8 mouse cellular contexts compared by ENCODE assay signal in genomic region chr8:105264024-105264982, GRCm38 (mm10). TPM values are rescaled to one million over a fixed set of nuclear protein-coding genes. Genes with fewer than 3 reads are reported as not detected.
DNase-seq lines count a peak whose midpoint lies in the region; TF ChIP-seq lines count a peak whose summit lies in the region.

Tradd (minus strand) TSS chr8:105264609.
Fbxl8 (plus strand) TSS chr8:105264648.

- H3K4me3 ChIP-seq in ES-Bruce4 (ENCODE audit: low read depth, low read length), result peak within 1 kb of the TSS; percentile 80
- peak within 1 kb of the TSS; percentile 62 for H3K4me3 ChIP-seq in midbrain, embryonic 10.5 days

- H3K9ac ChIP-seq in ES-Bruce4 (ENCODE audit: low read depth, poor library complexity, severe bottlenecking), result peak within 1 kb of the TSS; percentile 64

- under 1% methylated on average over 54 of the region's 54 CpGs for WGBS in large intestine, adult 2 months
- WGBS in midbrain, embryonic 10.5 days, result 2% methylated on average over 54 of the region's 54 CpGs

- intact Hi-C loops in heart, postnatal 25 days (cut with DNase I), result loop anchor here (2.0 to 10.0 kb wide), 2 partner anchors 24 to 610 kb away; partner anchors contain the start of gene 4931428F04Rik

- H3K27me3 ChIP-seq in ES-Bruce4 (ENCODE audit: control insufficient read depth, insufficient read depth, low read length, poor library complexity, severe bottlenecking), result 0 out of 2 replicates have a peak, but pooled peaks cover 2% of the 10 kb centered on the region
- H3K27me3 ChIP-seq in midbrain, embryonic 10.5 days (ENCODE audit: low read depth, poor library complexity, severe bottlenecking), result peaks cover 100% of the 10 kb centered on the region

- no peaks in the 10 kb centered on the region for H3K9me3 ChIP-seq in ES-Bruce4 (replicated peaks; ENCODE audit: control insufficient read depth, insufficient read depth, low read length, poor library complexity, severe bottlenecking)
- peaks cover 7% of the 10 kb centered on the region for H3K9me3 ChIP-seq in midbrain, embryonic 10.5 days (replicated peaks)

- no peaks in the 10 kb centered on the region for H3K36me3 ChIP-seq in ES-Bruce4 (ENCODE audit: control insufficient read depth, insufficient read depth, low read length, poor library complexity, severe bottlenecking)
- no peaks in the 10 kb centered on the region for H3K36me3 ChIP-seq in midbrain, embryonic 10.5 days

- peak; percentile 40 to 60 for DNase-seq in adrenal gland, postnatal 4 days (ENCODE audit: low spot score in 2 of 2)
- peak; percentile 28 for DNase-seq in fibroblast of lung, adult 2 months (ENCODE audit: low read depth)
- peak; percentile 67 for DNase-seq in heart, postnatal 25 days (ENCODE audit: low spot score)
- DNase-seq in large intestine, adult 2 months (ENCODE audit: low read depth, low spot score), result no peak
- peak; percentile 72 for DNase-seq in midbrain, embryonic 10.5 days (ENCODE audit: low spot score)
- DNase-seq in spleen, postnatal 36 days (ENCODE audit: low spot score in 2 of 2), result peak; percentile 80 to 81
- DNase-seq in left cerebral cortex, adult 11 months (ENCODE audit: low spot score), result no peak

- no peak for TF ChIP-seq POLR2A in ES-Bruce4 (IDR thresholded peaks at IDR 0.05; ENCODE audit: insufficient read depth, low read length)

- TF ChIP-seq EP300 in ES-Bruce4 (IDR thresholded peaks at IDR 0.05; ENCODE audit: insufficient read depth, low read depth, low read length), result no peak

- no peaks in the 10 kb centered on the region for H3K4me1 ChIP-seq in ES-Bruce4 (ENCODE audit: control insufficient read depth, insufficient read depth, low read length)
- peaks cover 37% of the 10 kb centered on the region for H3K4me1 ChIP-seq in midbrain, embryonic 10.5 days

- H3K27ac ChIP-seq in ES-Bruce4 (ENCODE audit: insufficient read depth, low read length), result no peak within 1 kb of the TSS
- H3K27ac ChIP-seq in midbrain, embryonic 10.5 days (replicated peaks), result peak within 1 kb of the TSS; percentile 28; the same call in 1 of the 2 replicates

- no peak for TF ChIP-seq CTCF in ES-Bruce4 (IDR thresholded peaks at IDR 0.05; ENCODE audit: low read depth, low read length)

RNA-seq across cellular contexts. Expression of gene Tradd, which starts in this region (rescaled TPM):
- 4.7 and 5.6 TPM in 2 replicates for polyA plus RNA-seq in ES-Bruce4 (2011; ENCODE audit: insufficient read depth, insufficient read length, low read depth, missing spikeins)
- total RNA-seq in adrenal gland, postnatal 4 days (2021), result 10 to 100 TPM; 15.9 to 17.4 TPM
- 1 to 10 TPM; 4.4 to 6.9 TPM for total RNA-seq in heart, postnatal 25 days (2021)
- polyA plus RNA-seq in large intestine, adult 2 months (2012; rRNA removed), result 57.4 and 64.0 TPM in 2 replicates
- polyA plus RNA-seq in midbrain, embryonic 10.5 days (2016; fragmentation: Nextera tagmentation; extraction: Ambion mirVana), result 13.6 and 14.6 TPM in 2 replicates

RNA-seq across cellular contexts. Expression of gene Fbxl8, which starts in this region (rescaled TPM):
- polyA plus RNA-seq in ES-Bruce4 (2011; ENCODE audit: insufficient read depth, insufficient read length, low read depth, missing spikeins), result 1.5 and 1.9 TPM in 2 replicates
- total RNA-seq in adrenal gland, postnatal 4 days (2021), result 1 to 10 TPM; 3.2 to 3.5 TPM
- total RNA-seq in heart, postnatal 25 days (2021), result 1 to 10 TPM; 2.4 to 2.7 TPM
- polyA plus RNA-seq in large intestine, adult 2 months (2012; rRNA removed), result 16.3 and 16.9 TPM in 2 replicates
- 0.64 and 0.72 TPM in 2 replicates for polyA plus RNA-seq in midbrain, embryonic 10.5 days (2016; fragmentation: Nextera tagmentation; extraction: Ambion mirVana)

Comparison
In these comparisons a context has a peak if more than half of its experiments do, and no peak if none do; other contexts are left out.
1. DNase-seq: peak in adrenal gland, postnatal 4 days (2 of 2), fibroblast of lung, adult 2 months (single experiment), heart, postnatal 25 days (single experiment), midbrain, embryonic 10.5 days (single experiment) and spleen, postnatal 36 days (2 of 2); none in large intestine, adult 2 months (single experiment) and left cerebral cortex, adult 11 months (single experiment).